Mouse (Mus musculus) neural tube, embryonic 15.5 days (tissue): ENCODE measurements around the gene Cep131. TPM values are rescaled to one million over a fixed set of nuclear protein-coding genes. Genes with fewer than 3 reads are reported as not detected.

Experiments used
- ATAC-seq: fragments of 200-750 bp; cut with Nextera tagmentation; 2 replicates; pipeline ENCODE4 v1.8.0; 2017; ENCODE audit warnings: mild to moderate bottlenecking, moderate TSS enrichment, moderate library complexity; ENCODE audit not compliant: low FRiP score
- H3K27ac ChIP-seq: fragments of 300-500 bp; sonication (generic); replicated peaks from 2 replicates; pipeline ENCODE4 v1.5.1; 2015; ENCODE audit warnings: mild to moderate bottlenecking, inconsistent platforms
- H3K27me3 ChIP-seq: fragments of 300-500 bp; sonication (generic); replicated peaks from 2 replicates; pipeline ENCODE4 v1.6.1; 2015; ENCODE audit warnings: inconsistent platforms
- H3K36me3 ChIP-seq: fragments of 300-500 bp; sonication (generic); 2 replicates; pipeline ENCODE4 v1.6.1; 2015; ENCODE audit warnings: inconsistent platforms
- H3K4me1 ChIP-seq: fragments of 300-500 bp; sonication (generic); 2 replicates; pipeline ENCODE4 v1.6.1; 2015; ENCODE audit warnings: inconsistent platforms
- H3K4me2 ChIP-seq: fragments of 300-500 bp; sonication (generic); 2 replicates; pipeline ENCODE4 v1.6.1; 2015; ENCODE audit warnings: inconsistent platforms, mild to moderate bottlenecking, moderate library complexity
- H3K4me3 ChIP-seq: fragments of 300-500 bp; sonication (generic); replicated peaks from 2 replicates; pipeline ENCODE4 v1.5.1; 2015; ENCODE audit warnings: mild to moderate bottlenecking, inconsistent platforms
- H3K9ac ChIP-seq: fragments of 300-500 bp; sonication (generic); replicated peaks from 2 replicates; pipeline ENCODE4 v1.6.1; 2015; ENCODE audit warnings: mild to moderate bottlenecking, inconsistent platforms
- H3K9me3 ChIP-seq: fragments of 300-500 bp; sonication (generic); replicated peaks from 2 replicates; pipeline ENCODE4 v1.6.1; 2016; ENCODE audit warnings: inconsistent platforms
- WGBS: fragments of 180-500 bp; shearing (Covaris S2); methylation state at CpG from one replicate; pipeline ENCODE4 v1.1.7; 2015; ENCODE audit warnings: mixed read lengths; 5-methylcytosine and 5-hydroxymethylcytosine counted together
- polyA plus RNA-seq: library from polyadenylated mRNA; unstranded; fragments of >200 nt; fragmentation: Nextera tagmentation; extraction: Ambion mirVana; gene quantifications from 2 replicates; pipeline ENCODE4 v1.2.1, GENCODE M21; 2015

The Cep131 gene
- polyA plus RNA-seq, 1 experiment from 2014 or later: 26.0 TPM

- Histone ChIP-seq H3K27ac (no peak overlapping the region), H3K4me3 (no peak overlapping the region), H3K9me3 (no peaks in the 10 kb centered on the region), H3K4me2 (no peak overlapping the region), H3K9ac (no peak overlapping the region), H3K27me3 (no peaks in the 10 kb centered on the region), H3K4me1 (peaks cover 25% of the 10 kb centered on the region; the same call in 1 of the 2 replicates), H3K36me3 (no peaks in the 10 kb centered on the region)
- WGBS: 79% methylated on average over 3 of the region's 3 CpGs
- no peak for ATAC-seq
Measured at GRCm38 (mm10) chr11:120033473-120033872, 53.2 kb downstream of the Cep131 start.

- ATAC-seq: no peak
- no peak overlapping the region for H3K4me2 ChIP-seq
- H3K36me3 ChIP-seq: no peaks in the 10 kb centered on the region
- no peak overlapping the region for H3K9ac ChIP-seq
- H3K27ac ChIP-seq: no peak overlapping the region
- H3K27me3 ChIP-seq: no peaks in the 10 kb centered on the region
- 67% methylated on average over 8 of the region's 8 CpGs for WGBS
- H3K9me3 ChIP-seq: no peaks in the 10 kb centered on the region
- peaks cover 26% of the 10 kb centered on the region; the same call in 1 of the 2 replicates for H3K4me1 ChIP-seq
- no peak overlapping the region for H3K4me3 ChIP-seq
Measured at GRCm38 (mm10) chr11:120032052-120032451, 54.6 kb downstream of the Cep131 start.

- H3K27me3 ChIP-seq: no peaks in the 10 kb centered on the region
- WGBS: 33% methylated on average over 10 of the region's 10 CpGs
- ATAC-seq: peak; percentile 28; the same call in 1 of the 2 replicates
- no peak overlapping the region for H3K9ac ChIP-seq
- no peak overlapping the region for H3K27ac ChIP-seq
- no peaks in the 10 kb centered on the region for H3K36me3 ChIP-seq
- H3K4me3 ChIP-seq: no peak overlapping the region
- H3K9me3 ChIP-seq: no peaks in the 10 kb centered on the region
- H3K4me2 ChIP-seq: no peak overlapping the region
- H3K4me1 ChIP-seq: peaks cover 26% of the 10 kb centered on the region; the same call in 1 of the 2 replicates
Measured at GRCm38 (mm10) chr11:120030145-120030901, 56.3 kb downstream of the Cep131 start.

- Histone ChIP-seq H3K27me3 (no peaks in the 10 kb centered on the region), H3K9ac (no peak overlapping the region), H3K4me2 (no peak overlapping the region), H3K27ac (no peak overlapping the region), H3K4me1 (peaks cover 24% of the 10 kb centered on the region; the same call in 1 of the 2 replicates), H3K9me3 (no peaks in the 10 kb centered on the region), H3K36me3 (no peaks in the 10 kb centered on the region), H3K4me3 (no peak overlapping the region)
- 58% methylated on average over 9 of the region's 9 CpGs for WGBS
- ATAC-seq: no peak
Measured at GRCm38 (mm10) chr11:120029431-120030144, 57.0 kb downstream of the Cep131 start.

- H3K4me1 ChIP-seq: peaks cover 32% of the 10 kb centered on the region
- 46% methylated on average over 18 of the region's 18 CpGs for WGBS
- H3K36me3 ChIP-seq: no peaks in the 10 kb centered on the region
- no peak overlapping the region for H3K4me2 ChIP-seq
- no peak overlapping the region for H3K9ac ChIP-seq
- H3K4me3 ChIP-seq: no peak overlapping the region
- H3K27ac ChIP-seq: no peak overlapping the region
- ATAC-seq: no peak
- H3K9me3 ChIP-seq: no peaks in the 10 kb centered on the region
- no peaks in the 10 kb centered on the region for H3K27me3 ChIP-seq
Measured at GRCm38 (mm10) chr11:120028319-120029092, 58.1 kb downstream of the Cep131 start.

- H3K36me3 ChIP-seq: no peaks in the 10 kb centered on the region
- peaks cover 43% of the 10 kb centered on the region for H3K4me1 ChIP-seq
- WGBS: 80% methylated on average over 3 of the region's 3 CpGs
- H3K9ac ChIP-seq: no peak overlapping the region
- H3K9me3 ChIP-seq: no peaks in the 10 kb centered on the region
- H3K4me3 ChIP-seq: no peak overlapping the region
- no peaks in the 10 kb centered on the region for H3K27me3 ChIP-seq
- no peak overlapping the region for H3K4me2 ChIP-seq
- no peak for ATAC-seq
- H3K27ac ChIP-seq: no peak overlapping the region
Measured at GRCm38 (mm10) chr11:120026941-120027340, 59.7 kb downstream of the Cep131 start.

GRCm38 (mm10) chr11:120022841-120023240 is 63.8 kb downstream of the Cep131 start:
- H3K4me3 ChIP-seq: no peak overlapping the region
- H3K36me3 ChIP-seq: 0 out of 2 replicates have a peak, but pooled peaks cover 8% of the 10 kb centered on the region
- 31% methylated on average over 12 of the region's 12 CpGs for WGBS
- H3K27me3 ChIP-seq: no peaks in the 10 kb centered on the region
- peaks cover 31% of the 10 kb centered on the region for H3K4me1 ChIP-seq
- H3K4me2 ChIP-seq: 0 out of 2 replicates have a peak overlapping the region, but pooled peaks have one; percentile 15
- peak overlapping the region; percentile 75 for H3K27ac ChIP-seq
- ATAC-seq: peak; percentile 81
- no peaks in the 10 kb centered on the region for H3K9me3 ChIP-seq
- H3K9ac ChIP-seq: peak overlapping the region; percentile 42

- Histone ChIP-seq H3K9ac (no peak overlapping the region), H3K4me1 (peaks cover 31% of the 10 kb centered on the region), H3K27ac (peak overlapping the region; percentile 75; the same call in 1 of the 2 replicates), H3K4me2 (no peak overlapping the region), H3K4me3 (no peak overlapping the region), H3K36me3 (0 out of 2 replicates have a peak, but pooled peaks cover 8% of the 10 kb centered on the region), H3K9me3 (no peaks in the 10 kb centered on the region), H3K27me3 (no peaks in the 10 kb centered on the region)
- 49% methylated on average over 8 of the region's 8 CpGs for WGBS
- no peak for ATAC-seq
Measured at GRCm38 (mm10) chr11:120022216-120022615, 64.4 kb downstream of the Cep131 start.

- no peak for ATAC-seq
- H3K36me3 ChIP-seq: 0 out of 2 replicates have a peak, but pooled peaks cover 8% of the 10 kb centered on the region
- peaks cover 31% of the 10 kb centered on the region for H3K4me1 ChIP-seq
- no peak overlapping the region for H3K4me3 ChIP-seq
- no peaks in the 10 kb centered on the region for H3K27me3 ChIP-seq
- no peak overlapping the region for H3K4me2 ChIP-seq
- no peak overlapping the region for H3K9ac ChIP-seq
- H3K9me3 ChIP-seq: no peaks in the 10 kb centered on the region
- WGBS: 92% methylated on average over 16 of the region's 16 CpGs
- no peak overlapping the region for H3K27ac ChIP-seq
Measured at GRCm38 (mm10) chr11:120021367-120021766, 65.3 kb downstream of the Cep131 start.

- H3K27ac ChIP-seq: no peak overlapping the region
- peaks cover 31% of the 10 kb centered on the region for H3K4me1 ChIP-seq
- H3K4me3 ChIP-seq: no peak overlapping the region
- H3K9me3 ChIP-seq: no peaks in the 10 kb centered on the region
- H3K9ac ChIP-seq: no peak overlapping the region
- ATAC-seq: no peak
- H3K27me3 ChIP-seq: no peaks in the 10 kb centered on the region
- WGBS: 47% methylated on average over 23 of the region's 23 CpGs
- no peak overlapping the region for H3K4me2 ChIP-seq
- H3K36me3 ChIP-seq: peaks cover 20% of the 10 kb centered on the region
Measured at GRCm38 (mm10) chr11:120019542-120020440, 66.8 kb downstream of the Cep131 start.
